Mouse (Mus musculus) limb, embryonic 11.5 days (tissue): ENCODE measurements around the gene Lamp5. TPM values are rescaled to one million over a fixed set of nuclear protein-coding genes. Genes with fewer than 3 reads are reported as not detected.
A peak's percentile ranks its signal among the peaks of the same experiment; 100 is the strongest.

Source experiments
- ATAC-seq: fragments of 200-750 bp; cut with Nextera tagmentation; 2 replicates; pipeline ENCODE4 v1.8.0; 2017; ENCODE audit warnings: low read depth; ENCODE audit not compliant: insufficient number of reproducible peaks, low FRiP score, low TSS enrichment
- DNase-seq: peaks from one replicate; pipeline ENCODE4 v3.0.0-alpha.2; 2015; ENCODE audit warnings: low spot score
- H3K27ac ChIP-seq: fragments of 300-500 bp; sonication (generic); replicated peaks from 2 replicates; pipeline ENCODE4 v1.5.1; 2014; ENCODE audit warnings: low read depth, mild to moderate bottlenecking, low read length
- H3K27me3 ChIP-seq: fragments of 300-500 bp; sonication (generic); 2 replicates; pipeline ENCODE4 v1.6.1; 2014; ENCODE audit warnings: mild to moderate bottlenecking, low read length, mixed read lengths; ENCODE audit not compliant: control insufficient read depth, insufficient read depth
- H3K36me3 ChIP-seq: fragments of 300-500 bp; sonication (generic); 2 replicates; pipeline ENCODE4 v1.6.1; 2014; ENCODE audit warnings: mild to moderate bottlenecking, low read length, moderate library complexity, mixed read lengths; ENCODE audit not compliant: control insufficient read depth, insufficient read depth
- H3K4me1 ChIP-seq: fragments of 300-500 bp; sonication (generic); 2 replicates; pipeline ENCODE4 v1.6.1; 2014; ENCODE audit warnings: low read length, mixed read lengths; ENCODE audit not compliant: control insufficient read depth, insufficient read depth
- H3K4me2 ChIP-seq: fragments of 300-500 bp; sonication (generic); 2 replicates; pipeline ENCODE4 v1.6.1; 2014; ENCODE audit warnings: low read depth, mild to moderate bottlenecking, moderate library complexity; ENCODE audit not compliant: severe bottlenecking
- H3K4me3 ChIP-seq: fragments of 300-500 bp; sonication (generic); 2 replicates; pipeline ENCODE4 v1.5.1; 2014; ENCODE audit warnings: low read depth, low read length
- H3K9ac ChIP-seq: fragments of 300-500 bp; sonication (generic); 2 replicates; pipeline ENCODE4 v1.6.1; 2014; ENCODE audit warnings: mild to moderate bottlenecking, low read length
- H3K9me3 ChIP-seq: fragments of 300-500 bp; sonication (generic); 2 replicates; pipeline ENCODE4 v1.6.1; 2016; ENCODE audit warnings: low read length; ENCODE audit not compliant: control insufficient read depth
- WGBS: fragments of 180-500 bp; shearing (Covaris S2); extraction: QIAGEN DNeasy Blood & Tissue Kit; methylation state at CpG from one replicate; pipeline ENCODE4 v1.1.7; 2014; 5-methylcytosine and 5-hydroxymethylcytosine counted together
- polyA plus RNA-seq: library from polyadenylated mRNA; unstranded; fragments of >200 nt; fragmentation: Nextera tagmentation; extraction: Ambion mirVana; gene quantifications from 2 replicates; pipeline ENCODE4 v1.2.1, GENCODE M21; 2014

Lamp5 gene
- polyA plus RNA-seq: 0.24 TPM in 1 of 2 replicates, not detected in the other

GRCm38 (mm10) chr2:136051688-136052289 lies at the start of gene Lamp5:
Lamp5 (plus strand) TSS chr2:136052239.
- WGBS: 2% methylated on average over 8 of the region's 8 CpGs
- Histone ChIP-seq H3K4me2 (peak within 1 kb of the TSS; percentile 44), H3K9ac (no peak within 1 kb of the TSS), H3K27ac (no peak within 1 kb of the TSS), H3K4me3 (peak within 1 kb of the TSS; percentile 19), H3K27me3 (peaks cover 3% of the 10 kb centered on the region), H3K36me3 (no peaks in the 10 kb centered on the region), H3K9me3 (no peaks in the 10 kb centered on the region), H3K4me1 (peaks cover 10% of the 10 kb centered on the region)
- ATAC-seq (0 out of 2 replicates have a peak, but pooled peaks have one; percentile 48), DNase-seq (peak; percentile 33)

DNA sequence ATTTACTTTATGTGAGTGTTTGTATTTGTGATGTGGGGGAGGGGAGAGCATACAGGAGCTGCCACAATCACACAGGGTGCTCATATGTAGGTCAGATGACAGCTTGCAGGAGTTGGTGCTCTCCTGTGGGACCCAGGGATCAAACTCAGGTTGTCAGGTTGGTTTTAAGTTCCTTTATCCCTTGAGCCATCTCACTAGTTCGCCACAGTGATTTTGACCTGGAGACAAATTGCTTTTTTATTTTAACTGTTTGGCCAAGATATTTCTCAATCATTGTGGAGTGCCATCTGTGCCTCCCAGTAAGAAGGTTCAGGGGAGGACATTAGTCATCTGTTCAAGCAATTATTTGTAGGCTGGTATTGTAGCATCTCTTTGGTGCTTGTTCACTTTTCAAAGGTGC lies 48.2 kb upstream of the Lamp5 start:
- H3K9ac ChIP-seq: no peak overlapping the region
- no peaks in the 10 kb centered on the region for H3K27me3 ChIP-seq
- H3K4me3 ChIP-seq: no peak overlapping the region
- no peak overlapping the region for H3K4me2 ChIP-seq
- H3K4me1 ChIP-seq: no peaks in the 10 kb centered on the region
- no peak for DNase-seq
- no peaks in the 10 kb centered on the region for H3K36me3 ChIP-seq
- no peak overlapping the region for H3K27ac ChIP-seq
- H3K9me3 ChIP-seq: no peaks in the 10 kb centered on the region
- WGBS: 83% methylated on average over 1 of the region's 1 CpGs
- ATAC-seq: no peak

GRCm38 (mm10) chr2:136006280-136006679 lies 45.8 kb upstream of the Lamp5 start:
- 93% methylated on average over 5 of the region's 5 CpGs for WGBS
- no peak for ATAC-seq
- no peaks in the 10 kb centered on the region for H3K9me3 ChIP-seq

DNA sequence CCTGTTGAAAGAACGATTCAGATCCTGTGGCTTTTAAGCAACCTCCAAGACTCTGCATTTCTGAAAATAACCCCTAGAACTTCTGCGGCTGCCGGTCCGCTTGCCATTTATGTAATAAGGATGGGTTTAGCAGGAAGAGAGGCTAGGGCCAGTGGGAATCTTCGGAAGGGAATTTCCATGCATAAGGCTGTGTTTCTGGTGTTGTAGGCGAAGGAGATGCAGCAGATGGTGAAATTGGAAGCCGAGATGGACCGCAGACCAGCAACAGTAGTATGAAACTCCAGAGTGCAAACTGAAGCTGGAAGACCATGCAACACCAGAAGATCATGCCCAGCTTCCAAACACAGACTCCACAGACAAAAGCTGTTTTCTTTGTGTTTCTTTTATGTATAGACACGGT lies 39.3 kb upstream of the Lamp5 start:
- Histone ChIP-seq H3K36me3 (no peaks in the 10 kb centered on the region), H3K9me3 (no peaks in the 10 kb centered on the region), H3K4me1 (no peaks in the 10 kb centered on the region), H3K4me3 (no peak overlapping the region), H3K9ac (no peak overlapping the region), H3K27me3 (no peaks in the 10 kb centered on the region), H3K4me2 (no peak overlapping the region), H3K27ac (no peak overlapping the region)
- ATAC-seq (no peak), DNase-seq (no peak)
- 94% methylated on average over 9 of the region's 9 CpGs for WGBS

More at GRCm38 (mm10) chr2:136006280-136006679, 45.8 kb upstream of the Lamp5 start:
- DNase-seq: no peak
- no peaks in the 10 kb centered on the region for H3K27me3 ChIP-seq
- H3K4me1 ChIP-seq: no peaks in the 10 kb centered on the region
- H3K4me3 ChIP-seq: no peak overlapping the region
- no peak overlapping the region for H3K27ac ChIP-seq
- H3K9ac ChIP-seq: no peak overlapping the region
- H3K36me3 ChIP-seq: no peaks in the 10 kb centered on the region
- no peak overlapping the region for H3K4me2 ChIP-seq

GRCm38 (mm10) chr2:136048464-136048863 lies 3.6 kb upstream of the Lamp5 start:
- ATAC-seq (no peak), DNase-seq (no peak)
- H3K27me3 ChIP-seq: peaks cover 3% of the 10 kb centered on the region
- H3K27ac ChIP-seq: no peak overlapping the region
- no peaks in the 10 kb centered on the region for H3K9me3 ChIP-seq
- no peak overlapping the region for H3K4me2 ChIP-seq
- WGBS: 94% methylated on average over 4 of the region's 4 CpGs
- no peak overlapping the region for H3K4me3 ChIP-seq
- no peak overlapping the region for H3K9ac ChIP-seq
- no peaks in the 10 kb centered on the region for H3K36me3 ChIP-seq
- peaks cover 10% of the 10 kb centered on the region for H3K4me1 ChIP-seq

GRCm38 (mm10) chr2:136050793-136051615 lies 1.0 kb upstream of the Lamp5 start:
- peak overlapping the region; percentile 44 for H3K4me2 ChIP-seq
- 13% methylated on average over 27 of the region's 27 CpGs for WGBS
- peaks cover 3% of the 10 kb centered on the region for H3K27me3 ChIP-seq
- no peaks in the 10 kb centered on the region for H3K9me3 ChIP-seq
- peak overlapping the region; percentile 19 for H3K4me3 ChIP-seq
- H3K36me3 ChIP-seq: no peaks in the 10 kb centered on the region
- peak; percentile 29 for DNase-seq
- no peak overlapping the region for H3K9ac ChIP-seq
- no peak for ATAC-seq
- H3K4me1 ChIP-seq: peaks cover 10% of the 10 kb centered on the region
- no peak overlapping the region for H3K27ac ChIP-seq

GRCm38 (mm10) chr2:136057861-136058331 lies 5.9 kb downstream of the Lamp5 start:
- Histone ChIP-seq H3K27me3 (peaks cover 31% of the 10 kb centered on the region), H3K9ac (no peak overlapping the region)

GRCm38 (mm10) chr2:136058398-136058797 lies 6.4 kb downstream of the Lamp5 start:
- H3K9ac ChIP-seq: no peak overlapping the region
- 5% methylated on average over 7 of the region's 7 CpGs for WGBS
- H3K36me3 ChIP-seq: no peaks in the 10 kb centered on the region
- peaks cover 31% of the 10 kb centered on the region for H3K27me3 ChIP-seq
- no peak for DNase-seq
- H3K4me3 ChIP-seq: 0 out of 2 replicates have a peak overlapping the region, but pooled peaks have one; percentile 8
- peak overlapping the region; percentile 55 for H3K4me2 ChIP-seq
- no peak overlapping the region for H3K27ac ChIP-seq
- ATAC-seq: no peak
- peaks cover 11% of the 10 kb centered on the region for H3K4me1 ChIP-seq
- no peaks in the 10 kb centered on the region for H3K9me3 ChIP-seq

More at GRCm38 (mm10) chr2:136057861-136058331, 5.9 kb downstream of the Lamp5 start:
- 0 out of 2 replicates have a peak overlapping the region, but pooled peaks have one; percentile 8 for H3K4me3 ChIP-seq
- no peaks in the 10 kb centered on the region for H3K9me3 ChIP-seq
- H3K27ac ChIP-seq: no peak overlapping the region
- H3K4me1 ChIP-seq: peaks cover 11% of the 10 kb centered on the region
- no peaks in the 10 kb centered on the region for H3K36me3 ChIP-seq
- 4% methylated on average over 19 of the region's 19 CpGs for WGBS
- DNase-seq (peak; percentile 52), ATAC-seq (no peak; the same call in 1 of the 2 replicates)
- peak overlapping the region; percentile 55 for H3K4me2 ChIP-seq
